Mouse (Mus musculus) heart, postnatal 0 days (tissue): ENCODE data around the gene Gpatch8.
"Not testable (repeated sequence)": the region's sequence is repeated elsewhere in the genome, so short reads cannot be mapped to it uniquely, and the experiment has no call there.

Experiments
- CTCF ChIP-seq: IDR thresholded peaks from 2 replicates; pipeline ENCODE4 v1.5.1; 2016; ENCODE audit warnings: antibody characterized with exemption, control low read depth, low read depth
- EP300 ChIP-seq: IDR thresholded peaks from 2 replicates; pipeline ENCODE4 v1.6.1; 2016; ENCODE audit warnings: antibody characterized with exemption, low read depth

- not testable (repeated sequence) for TF ChIP-seq EP300, CTCF
Measured at GRCm38 (mm10) chr11:102540286-102540685, 15.9 kb downstream of the Gpatch8 start.
